Mouse (Mus musculus) MEL (cell line): ENCODE data around the gene Adora3. TPM values are rescaled to one million over a fixed set of nuclear protein-coding genes. Genes with fewer than 3 reads are reported as not detected.

Source experiments
- DNase-seq: peaks from one replicate; pipeline ENCODE4 v3.0.0; 2011; ENCODE audit warnings: low read depth, low spot score
- H3K27ac ChIP-seq: 2 replicates; pipeline ENCODE4 v1.5.1; 2012; ENCODE audit warnings: low read depth, mild to moderate bottlenecking, control low read depth, low read length, moderate library complexity; ENCODE audit not compliant: control insufficient read depth
- H3K27me3 ChIP-seq, 2 experiments: fragments of 150-350 bp in 1 of 2; sonication (generic) in 1 of 2; 2 replicates each; pipeline ENCODE4 v1.6.1; 2012; ENCODE audit warnings: low read length in 2 of 2, mild to moderate bottlenecking in 2 of 2, improper control_type of control experiment in 1 of 2, moderate library complexity in 1 of 2; ENCODE audit not compliant: insufficient read depth in 2 of 2, control insufficient read depth in 1 of 2
- H3K36me3 ChIP-seq, 2 experiments: 2 replicates each; pipeline ENCODE4 v1.6.1; 2012 to 2014; ENCODE audit warnings: low read length in 2 of 2, improper control_type of control experiment in 1 of 2, inconsistent platforms in 1 of 2, mild to moderate bottlenecking in 1 of 2; ENCODE audit not compliant: insufficient read depth in 2 of 2, control insufficient read depth in 1 of 2
- H3K4me1 ChIP-seq, 2 experiments: fragments of 150-350 bp in 1 of 2; sonication (generic) in 1 of 2; 2 replicates each; pipeline ENCODE4 v1.6.1; 2012; ENCODE audit warnings: low read length in 2 of 2, improper control_type of control experiment in 1 of 2, mild to moderate bottlenecking in 1 of 2; ENCODE audit not compliant: insufficient read depth in 2 of 2, control insufficient read depth in 1 of 2
- H3K4me3 ChIP-seq, 2 experiments: fragments of 150-350 bp in 1 of 2; sonication (generic) in 1 of 2; 2 replicates each; pipeline ENCODE4 v1.5.1; 2012; ENCODE audit warnings: low read depth in 2 of 2, low read length in 2 of 2, mild to moderate bottlenecking in 2 of 2, moderate library complexity in 2 of 2, control low read depth in 1 of 2, improper control_type of control experiment in 1 of 2; ENCODE audit not compliant: control insufficient read depth in 1 of 2, insufficient read depth in 1 of 2
- H3K79me2 ChIP-seq: 2 replicates; pipeline ENCODE4 v1.6.1; 2012; ENCODE audit warnings: mild to moderate bottlenecking, low read length, moderate library complexity; ENCODE audit not compliant: control insufficient read depth, poor library complexity, insufficient read depth
- H3K9ac ChIP-seq: 2 replicates; pipeline ENCODE4 v1.6.1; 2012; ENCODE audit warnings: low read depth, mild to moderate bottlenecking, control low read depth, low read length, moderate library complexity; ENCODE audit not compliant: control insufficient read depth, poor library complexity, severe bottlenecking
- H3K9me3 ChIP-seq: fragments of 150-350 bp; sonication (generic); replicated peaks from 2 replicates; pipeline ENCODE4 v1.6.1; 2012; ENCODE audit warnings: mild to moderate bottlenecking, low read length, improper control_type of control experiment, moderate library complexity; ENCODE audit not compliant: insufficient read depth
- CHD1 ChIP-seq: IDR thresholded peaks from 2 replicates; pipeline ENCODE4 v1.6.1; 2012; ENCODE audit warnings: low read depth, mild to moderate bottlenecking, inconsistent platforms, low read length, improper control_type of control experiment
- CHD2 ChIP-seq: IDR thresholded peaks from 2 replicates; pipeline ENCODE4 v1.6.1; 2011; ENCODE audit warnings: low read length, improper control_type of control experiment
- EP300 ChIP-seq, 2 experiments: IDR thresholded peaks; 2 replicates each; pipeline ENCODE4 v1.6.1; 2011; ENCODE audit warnings: improper control_type of control experiment in 2 of 2, low read length in 2 of 2, low read depth in 1 of 2, mild to moderate bottlenecking in 1 of 2
- GATA1 ChIP-seq: IDR thresholded peaks from 2 replicates; pipeline ENCODE4 v1.6.1; 2011; ENCODE audit warnings: low read depth, low read length, improper control_type of control experiment
- HCFC1 ChIP-seq: IDR thresholded peaks from 2 replicates; pipeline ENCODE4 v1.6.1; 2012; ENCODE audit warnings: low read depth, mild to moderate bottlenecking, inconsistent platforms, low read length, improper control_type of control experiment, moderate library complexity
- MAX ChIP-seq: IDR thresholded peaks from 2 replicates; pipeline ENCODE4 v1.6.1; 2011; ENCODE audit warnings: low read length, improper control_type of control experiment
- NELFE ChIP-seq: IDR thresholded peaks from 2 replicates; pipeline ENCODE4 v1.6.1; 2011; ENCODE audit warnings: low read depth, low read length, improper control_type of control experiment
- NRF1 ChIP-seq: IDR thresholded peaks from 2 replicates; pipeline ENCODE4 v1.6.1; 2014; ENCODE audit warnings: low read depth, mild to moderate bottlenecking, inconsistent platforms, low read length, improper control_type of control experiment, moderate library complexity; ENCODE audit not compliant: poor library complexity, insufficient read depth, severe bottlenecking
- POLR2AphosphoS2 ChIP-seq: IDR thresholded peaks from 2 replicates; pipeline ENCODE4 v1.6.1; 2011; ENCODE audit warnings: low read length, improper control_type of control experiment
- POLR2AphosphoS5 ChIP-seq: IDR thresholded peaks from 2 replicates; pipeline ENCODE4 v1.6.1; 2012; ENCODE audit warnings: low read depth, borderline replicate concordance, mild to moderate bottlenecking, inconsistent platforms, low read length, moderate library complexity, mixed read lengths
- RAD21 ChIP-seq: IDR thresholded peaks from 2 replicates; pipeline ENCODE4 v1.6.1; 2011; ENCODE audit warnings: mild to moderate bottlenecking, low read depth, low read length, improper control_type of control experiment
- SIN3A ChIP-seq: IDR thresholded peaks from 2 replicates; pipeline ENCODE4 v1.6.1; 2012; ENCODE audit warnings: low read length, improper control_type of control experiment, inconsistent platforms
- SMC3 ChIP-seq: IDR thresholded peaks from 2 replicates; pipeline ENCODE4 v1.6.1; 2011; ENCODE audit warnings: low read depth, low read length, improper control_type of control experiment
- TCF12 ChIP-seq: IDR thresholded peaks from 2 replicates; pipeline ENCODE4 v1.6.1; 2014; ENCODE audit warnings: low read depth, mild to moderate bottlenecking, inconsistent platforms, low read length, improper control_type of control experiment, moderate library complexity
- USF1 ChIP-seq: IDR thresholded peaks from 2 replicates; pipeline ENCODE4 v1.6.1; 2014; ENCODE audit warnings: low read depth, mild to moderate bottlenecking, inconsistent platforms, low read length, improper control_type of control experiment, moderate library complexity
- USF2 ChIP-seq, 2 experiments: IDR thresholded peaks; 2 replicates each; pipeline ENCODE4 v1.6.1; 2011 to 2012; ENCODE audit warnings: improper control_type of control experiment in 2 of 2, low read length in 2 of 2, borderline replicate concordance in 1 of 2, inconsistent platforms in 1 of 2, low read depth in 1 of 2, mild to moderate bottlenecking in 1 of 2; ENCODE audit not compliant: insufficient read depth in 1 of 2
- polyA plus RNA-seq, 2 experiments: library from polyadenylated mRNA; stranded (reverse) in 1 of 2; unstranded in 1 of 2; fragments of >175 nt in 1 of 2; fragments of >200 nt in 1 of 2; gene quantifications; 2 replicates each; pipeline versions ENCODE4 v1.2.1 to v1.2.4; 2012; ENCODE audit warnings: low replicate concordance in 2 of 2, low read depth in 1 of 2; ENCODE audit not compliant: insufficient read length in 2 of 2, insufficient read depth in 1 of 2, missing spikeins in 1 of 2
- total RNA-seq: library from RNA; depleted of rRNA; stranded (reverse); fragments of 300-350 nt; gene quantifications from 2 replicates; pipeline ENCODE4 v1.2.3, GENCODE M21; 2012

Gene Adora3
- total and polyA plus RNA-seq, 3 experiments: 0.42 to 0.65 TPM; not detected in 1

- Histone ChIP-seq H3K4me3 (no peak overlapping the region), H3K36me3 (peaks cover 0 to 2% of the 10 kb centered on the region in 2 experiments; a peak in 2 of 4 replicates), H3K79me2 (no peaks in the 10 kb centered on the region), H3K9me3 (no peaks in the 10 kb centered on the region), H3K27ac (no peak overlapping the region), H3K9ac (no peak overlapping the region), H3K4me1 (peaks cover 5 to 30% of the 10 kb centered on the region in 2 experiments), H3K27me3 (no peaks in the 10 kb centered on the region; a peak in 1 of 4 replicates)
- DNase-seq: no peak
- TF ChIP-seq POLR2AphosphoS5: no peak
- no peak for TF ChIP-seq RAD21
- TF ChIP-seq CHD1: no peak
- no peak for TF ChIP-seq TCF12
- no peak for TF ChIP-seq NRF1
- TF ChIP-seq CHD2: no peak
- no peak for TF ChIP-seq SIN3A
- no peak for TF ChIP-seq USF1
- no peak for TF ChIP-seq MAX
Measured at GRCm38 (mm10) chr3:105876022-105876421, 5.4 kb downstream of the Adora3 start.

- Histone ChIP-seq H3K9ac (no peak overlapping the region), H3K79me2 (no peaks in the 10 kb centered on the region), H3K9me3 (no peaks in the 10 kb centered on the region), H3K27me3 (no peaks in the 10 kb centered on the region; a peak in 1 of 4 replicates), H3K27ac (no peak overlapping the region), H3K4me1 (peaks cover 5 to 28% of the 10 kb centered on the region in 2 experiments), H3K4me3 (no peak overlapping the region), H3K36me3 (peaks cover 0 to 2% of the 10 kb centered on the region in 2 experiments; a peak in 2 of 4 replicates)
- no peak for DNase-seq
- no peak for TF ChIP-seq CHD2
- no peak for TF ChIP-seq USF2 (IDR thresholded peaks at IDR 0.05; ENCODE audit: borderline replicate concordance in 1 of 2, insufficient read depth in 1 of 2, low read depth in 1 of 2, low read length in 2 of 2)
- peak in 1 of 2 experiments; percentile 57; a peak in 1 of 4 replicates for TF ChIP-seq EP300 (IDR thresholded peaks at IDR 0.05; ENCODE audit: low read depth in 1 of 2, low read length in 2 of 2)
- no peak for TF ChIP-seq POLR2AphosphoS2
- TF ChIP-seq CHD1: no peak
- peak; percentile 46 for TF ChIP-seq GATA1
- TF ChIP-seq SIN3A: no peak
- TF ChIP-seq NELFE: no peak
- no peak for TF ChIP-seq HCFC1
- no peak for TF ChIP-seq SMC3
Measured at GRCm38 (mm10) chr3:105877252-105877803, 6.7 kb downstream of the Adora3 start.
